Mouse (Mus musculus) macrophage (primary cell): ENCODE results near the gene Cyp2ab1. TPM values are rescaled to one million over a fixed set of nuclear protein-coding genes. Genes with fewer than 3 reads are reported as not detected.
A peak's percentile ranks its signal among the peaks of the same experiment; 100 is the strongest.

ENCODE experiments used
- H3K27ac ChIP-seq: fragments of 350-480 bp; formaldehyde crosslinking; 2 replicates; pipeline ENCODE4 v1.9.0; 2021
- H3K36me3 ChIP-seq: fragments of 350-480 bp; formaldehyde crosslinking; 2 replicates; pipeline ENCODE4 v1.9.0; 2021; ENCODE audit errors: inconsistent target
- H3K4me3 ChIP-seq: fragments of 350-480 bp; formaldehyde crosslinking; 2 replicates; pipeline ENCODE4 v1.9.0; 2021; ENCODE audit errors: inconsistent target
- H3K79me2 ChIP-seq: fragments of 350-480 bp; formaldehyde crosslinking; 2 replicates; pipeline ENCODE4 v1.9.0; 2021; ENCODE audit errors: inconsistent target
- WGBS: methylation state at CpG from one replicate; pipeline ENCODE4 v1.1.7; 2026; ENCODE audit warnings: inconsistent platforms; ENCODE audit not compliant: missing documents; 5-methylcytosine and 5-hydroxymethylcytosine counted together
- polyA plus RNA-seq: library from polyadenylated mRNA; stranded (reverse); fragments of 250-400 nt; gene quantifications from 3 replicates; pipeline ENCODE4 v1.2.4, GENCODE M21; 2018; ENCODE audit warnings: inconsistent platforms

The Cyp2ab1 gene
- polyA plus RNA-seq, 1 experiment from 2014 or later, result 0.04 TPM

DNA sequence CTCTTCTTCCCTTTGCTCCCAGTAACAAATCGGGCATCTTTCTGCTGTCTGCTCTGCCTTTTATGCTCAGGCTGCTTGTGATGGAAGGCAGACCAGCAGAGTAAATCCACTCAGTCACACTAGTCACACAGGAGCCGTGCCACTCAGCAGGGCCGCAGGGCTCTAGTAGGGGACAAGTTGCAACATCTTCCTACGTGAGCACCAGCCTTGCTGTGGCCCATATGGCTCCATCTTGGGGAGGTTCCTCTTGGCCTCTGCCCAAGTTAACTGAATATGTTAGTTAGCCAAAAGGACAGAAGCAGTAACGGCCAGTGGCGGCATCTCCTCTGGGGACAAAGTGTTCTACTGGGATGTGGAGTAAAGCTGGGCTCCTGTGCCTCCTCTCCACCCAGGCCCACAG, 8.4 kb downstream of the Cyp2ab1 start:
- no peaks in the 10 kb centered on the region for H3K36me3 ChIP-seq
- H3K79me2 ChIP-seq, result no peaks in the 10 kb centered on the region
- H3K4me3 ChIP-seq, result no peak overlapping the region
- H3K27ac ChIP-seq, result no peak overlapping the region
- 20% methylated on average over 6 of the region's 6 CpGs for WGBS

DNA sequence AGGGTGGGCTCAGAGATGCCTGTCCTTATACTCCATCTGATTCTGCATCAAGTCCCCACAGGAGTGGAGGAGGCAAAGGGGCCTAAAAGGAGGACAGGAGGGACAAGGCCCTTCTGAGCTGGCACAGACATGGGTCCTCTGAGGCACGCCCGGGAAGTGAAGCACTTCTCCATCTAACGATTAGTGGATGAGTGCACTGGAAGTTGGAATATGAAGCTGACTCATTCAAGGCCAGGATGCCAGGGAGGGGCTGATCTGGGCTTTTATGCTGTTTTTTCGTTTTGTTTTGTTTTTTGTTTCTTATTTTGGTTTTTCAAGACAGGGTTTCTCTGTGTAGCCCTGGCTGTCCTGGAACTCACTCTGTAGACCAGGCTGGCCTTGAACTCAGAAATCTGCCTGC, 9.9 kb downstream of the Cyp2ab1 start:
- Histone ChIP-seq H3K79me2 (no peaks in the 10 kb centered on the region), H3K4me3 (no peak overlapping the region), H3K36me3 (no peaks in the 10 kb centered on the region), H3K27ac (no peak overlapping the region)
- 88% methylated on average over 4 of the region's 4 CpGs for WGBS

DNA sequence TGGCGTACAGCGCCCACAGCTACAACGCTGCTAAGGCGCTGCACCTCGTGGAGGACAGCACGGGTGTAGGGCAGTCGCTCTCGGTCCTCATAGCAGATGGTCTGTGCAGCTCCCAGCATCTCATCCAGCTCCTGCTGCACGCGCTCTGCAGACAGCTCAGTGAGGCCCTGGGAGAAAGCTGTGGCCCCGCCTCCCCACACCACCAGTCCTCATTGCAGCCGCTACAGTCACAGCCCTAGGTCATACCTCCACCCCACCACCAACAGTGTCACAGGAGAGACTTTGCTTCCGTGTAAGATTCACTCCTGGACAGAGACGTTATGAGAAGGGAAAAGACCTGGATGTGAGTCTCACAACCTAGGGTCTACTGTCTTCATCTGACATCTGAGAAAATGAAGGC, 12.9 kb downstream of the Cyp2ab1 start:
- no peak overlapping the region for H3K27ac ChIP-seq
- no peak overlapping the region for H3K4me3 ChIP-seq
- H3K36me3 ChIP-seq, result no peaks in the 10 kb centered on the region
- H3K79me2 ChIP-seq, result no peaks in the 10 kb centered on the region
- WGBS, result 90% methylated on average over 12 of the region's 14 CpGs

DNA sequence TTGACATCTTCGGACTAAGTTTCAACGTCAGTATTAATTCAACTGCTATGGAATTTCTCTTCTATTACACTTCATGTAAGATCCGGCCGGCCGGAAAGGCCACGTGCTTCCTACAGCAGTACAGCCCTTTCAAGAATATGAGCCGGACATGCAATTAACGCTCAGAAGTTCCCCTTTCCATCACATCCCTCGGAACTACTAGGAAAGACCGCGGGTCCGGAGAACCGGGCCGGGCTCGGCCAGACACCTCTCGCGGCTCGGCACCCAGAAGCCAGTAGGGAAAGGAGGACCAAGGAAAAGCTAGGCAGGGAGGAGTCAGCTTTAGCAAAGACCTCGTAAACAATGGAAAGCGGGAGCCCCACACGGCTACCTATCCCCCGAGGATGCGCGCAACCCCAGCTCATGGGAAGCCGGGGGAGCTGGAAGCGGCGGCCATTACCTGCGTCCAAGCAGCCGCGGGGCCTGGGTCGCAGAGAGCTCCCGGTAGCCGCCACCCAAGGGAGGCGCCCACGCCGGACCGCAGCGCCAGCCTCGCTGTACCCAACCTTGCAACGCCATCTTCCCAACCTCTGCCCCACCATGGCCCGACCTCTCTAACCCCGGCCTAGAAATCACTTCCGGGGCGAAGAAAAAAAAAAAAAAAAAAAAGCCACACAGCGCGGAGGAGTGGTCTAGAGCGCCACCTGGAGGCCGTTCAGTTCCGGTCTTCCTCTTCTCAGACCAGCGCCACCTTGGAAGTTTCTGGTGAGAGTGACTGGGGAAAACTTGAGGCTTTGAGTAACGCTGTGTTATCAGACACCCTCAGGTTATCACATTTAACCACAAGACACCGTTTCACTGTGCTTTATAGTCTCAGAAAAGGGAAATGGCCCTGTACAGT, 23.2 kb downstream of the Cyp2ab1 start, which contains the start of gene Parl:
Gene Parl (minus strand): TSS at position 618 of the 880 bp plus-strand sequence.
- H3K27ac ChIP-seq, result peak within 1 kb of the TSS; percentile 70

DNA sequence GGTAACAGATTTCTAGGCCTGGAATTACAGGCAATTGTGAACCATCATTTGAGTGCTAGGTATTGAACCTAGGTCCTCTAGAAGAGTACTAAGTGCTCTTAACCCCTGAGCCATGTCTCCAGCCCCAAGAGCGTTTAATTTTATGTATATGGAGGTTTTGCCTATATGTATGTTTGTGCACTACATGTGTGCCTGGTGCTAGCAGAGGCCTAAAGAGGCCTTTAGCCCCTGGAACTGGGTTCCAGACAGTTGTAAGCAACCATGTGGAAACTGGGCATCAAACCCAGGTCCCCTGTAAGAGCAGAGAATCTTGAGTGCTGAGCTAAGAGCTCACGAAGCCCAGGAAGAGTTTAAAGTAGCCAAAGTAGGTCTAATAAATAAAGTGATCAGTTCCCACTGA, 25.1 kb downstream of the Cyp2ab1 start:
- no peak overlapping the region for H3K27ac ChIP-seq
- no peak overlapping the region for H3K4me3 ChIP-seq
- peaks cover 12% of the 10 kb centered on the region for H3K36me3 ChIP-seq
- peaks cover 67% of the 10 kb centered on the region for H3K79me2 ChIP-seq
- WGBS, result 92% methylated on average over 2 of the region's 2 CpGs

More for the DNA sequence above, 23.2 kb downstream of the Cyp2ab1 start, which contains the start of gene Parl:
- H3K4me3 ChIP-seq, result peak within 1 kb of the TSS; percentile 73
- H3K36me3 ChIP-seq, result no peaks in the 10 kb centered on the region
- peaks cover 47% of the 10 kb centered on the region for H3K79me2 ChIP-seq
- WGBS, result under 1% methylated on average over 48 of the region's 52 CpGs

DNA sequence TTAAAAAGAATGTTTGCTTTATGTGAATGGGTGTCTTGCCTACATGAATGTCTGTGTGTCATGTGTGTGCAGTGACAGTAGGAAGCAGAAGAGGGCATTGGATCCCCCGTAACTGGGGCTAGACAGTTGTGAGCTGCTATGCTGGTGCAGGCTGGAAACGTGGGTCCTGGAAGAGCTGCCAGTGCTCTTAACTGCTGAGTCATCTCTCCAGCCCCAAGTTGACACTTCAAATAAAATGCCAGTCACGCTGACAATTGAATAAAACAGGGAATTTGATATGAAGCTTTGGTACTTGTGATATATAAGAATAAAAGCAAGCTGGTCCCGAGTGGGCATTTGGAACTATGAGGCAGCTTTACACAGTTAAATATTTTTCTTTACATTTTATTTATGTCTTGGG, 45.0 kb downstream of the Cyp2ab1 start:
- H3K4me3 ChIP-seq, result no peak overlapping the region
- H3K36me3 ChIP-seq, result peaks cover 55% of the 10 kb centered on the region
- WGBS, result 83% methylated on average over 4 of the region's 4 CpGs
- no peaks in the 10 kb centered on the region for H3K79me2 ChIP-seq
- no peak overlapping the region for H3K27ac ChIP-seq

DNA sequence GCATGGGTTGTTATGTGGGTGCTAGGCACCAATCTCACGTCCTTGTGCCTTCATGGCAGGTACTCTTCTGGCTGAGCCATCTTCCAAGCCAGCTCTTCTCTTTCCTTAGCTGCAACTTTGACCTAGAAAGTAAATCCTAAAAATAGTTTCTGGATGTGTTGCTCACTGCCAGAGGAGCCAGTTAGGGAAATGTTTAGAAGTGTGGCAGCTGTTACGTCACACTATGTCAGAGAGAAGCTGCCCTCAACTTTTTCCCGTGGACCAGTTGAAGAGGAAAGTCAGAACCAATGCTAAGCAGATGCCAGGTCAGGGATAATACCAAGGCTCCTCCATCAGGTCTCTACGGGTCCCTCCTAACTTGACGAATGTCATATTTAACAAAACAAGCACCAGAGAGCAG, 45.8 kb downstream of the Cyp2ab1 start:
- Histone ChIP-seq H3K36me3 (peaks cover 47% of the 10 kb centered on the region), H3K79me2 (no peaks in the 10 kb centered on the region), H3K27ac (no peak overlapping the region), H3K4me3 (no peak overlapping the region)
- WGBS, result 86% methylated on average over 5 of the region's 5 CpGs

DNA sequence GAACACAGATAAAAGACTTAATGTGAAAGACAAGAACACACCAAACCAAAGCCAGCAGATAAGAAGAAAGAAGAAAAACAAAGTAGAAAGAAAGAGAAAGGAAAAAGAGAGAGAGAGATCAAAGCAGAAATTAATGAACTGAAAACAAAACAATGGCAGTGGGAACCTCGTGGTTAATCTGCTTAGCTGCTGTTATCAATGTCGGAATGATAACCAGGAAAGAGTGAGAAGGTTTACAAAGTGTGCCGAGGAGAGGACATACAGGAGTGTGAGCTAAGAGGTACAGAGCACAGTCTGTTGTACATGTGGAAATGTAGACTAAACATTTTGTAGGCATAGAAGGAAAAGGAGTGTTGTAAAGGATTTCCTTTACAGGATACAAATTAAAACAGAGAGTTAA, 52.2 kb downstream of the Cyp2ab1 start:
- Histone ChIP-seq H3K36me3 (no peaks in the 10 kb centered on the region), H3K27ac (no peak overlapping the region), H3K79me2 (no peaks in the 10 kb centered on the region), H3K4me3 (no peak overlapping the region)
- 56% methylated on average over 3 of the region's 3 CpGs for WGBS

DNA sequence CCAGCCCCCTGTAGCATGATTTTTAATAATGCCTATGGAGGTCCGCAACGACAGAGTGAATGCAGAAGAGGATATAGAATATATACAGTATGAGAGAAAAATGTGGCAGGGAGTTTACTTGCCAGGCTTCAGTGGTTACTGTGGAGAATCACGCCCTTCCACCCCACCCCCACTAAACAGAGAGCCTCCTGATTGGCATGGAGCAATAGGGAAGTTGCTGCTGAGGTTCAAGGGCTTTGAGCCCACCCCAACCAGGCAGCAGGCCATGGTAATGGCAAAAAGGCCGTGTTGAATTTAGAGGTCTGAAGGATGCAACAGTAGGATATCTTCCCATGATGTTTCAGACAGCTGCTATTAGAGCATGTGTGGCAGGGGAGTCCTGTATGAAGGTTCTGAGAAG, 53.9 kb downstream of the Cyp2ab1 start:
- WGBS, result 41% methylated on average over 4 of the region's 4 CpGs
- H3K79me2 ChIP-seq, result no peaks in the 10 kb centered on the region
- H3K36me3 ChIP-seq, result no peaks in the 10 kb centered on the region
- no peak overlapping the region for H3K27ac ChIP-seq
- no peak overlapping the region for H3K4me3 ChIP-seq

DNA sequence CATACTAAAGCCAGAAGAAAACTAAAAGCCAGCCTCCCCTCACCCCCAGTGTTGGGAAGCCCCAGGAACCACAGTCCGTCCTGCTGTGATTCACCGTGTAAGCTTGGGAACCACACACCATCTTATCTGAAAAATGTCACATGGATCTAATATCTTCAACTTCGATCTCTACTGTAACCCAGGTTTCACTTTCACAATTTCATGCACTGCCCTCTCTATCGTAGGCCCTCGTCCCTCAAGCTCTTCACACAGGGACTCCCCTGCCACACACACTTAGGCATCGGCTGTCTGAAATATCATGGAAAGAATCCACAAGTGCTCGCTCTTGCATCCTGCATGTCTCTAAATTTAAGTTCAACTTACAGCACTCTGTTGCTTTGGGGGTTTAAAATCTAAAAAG, 60.1 kb downstream of the Cyp2ab1 start:
- Histone ChIP-seq H3K4me3 (no peak overlapping the region), H3K79me2 (no peaks in the 10 kb centered on the region), H3K27ac (no peak overlapping the region), H3K36me3 (no peaks in the 10 kb centered on the region)
- WGBS, result 19% methylated on average over 7 of the region's 7 CpGs

Other genes starting within 250 kb of the Cyp2ab1 start
- gene Klhl24, start 227.9 kb downstream of the Cyp2ab1 start, polyA plus RNA-seq, result 6.0 to 35.0 TPM (median 15.3 TPM) in 3 replicates
- gene Yeats2, start 184.3 kb downstream of the Cyp2ab1 start, polyA plus RNA-seq, result 8.0 to 8.7 TPM (median 8.4 TPM) in 3 replicates
- 0.11 TPM in 1 of 3 replicates, not detected in the others for gene Map6d1, start 84.0 kb downstream of the Cyp2ab1 start, polyA plus RNA-seq
- gene Parl, start 23.0 kb downstream of the Cyp2ab1 start, polyA plus RNA-seq, result 68.3 to 135 TPM (median 69.6 TPM) in 3 replicates
- gene Abcc5, start 101.0 kb upstream of the Cyp2ab1 start, polyA plus RNA-seq, result 40.1 to 90.8 TPM (median 40.2 TPM) in 3 replicates
- 25.2 to 45.4 TPM (median 30.4 TPM) in 3 replicates for gene Eif2b5, start 173.4 kb upstream of the Cyp2ab1 start, polyA plus RNA-seq
- gene Dvl3, start 191.6 kb upstream of the Cyp2ab1 start, polyA plus RNA-seq, result 10.4 to 15.3 TPM (median 12.1 TPM) in 3 replicates
- gene Ap2m1, start 210.1 kb upstream of the Cyp2ab1 start, polyA plus RNA-seq, result 675 to 1,015 TPM (median 722 TPM) in 3 replicates
- 27.6 to 31.0 TPM (median 28.9 TPM) in 3 replicates for gene Abcf3, start 223.2 kb upstream of the Cyp2ab1 start, polyA plus RNA-seq